Mouse (Mus musculus) cerebellum, adult 2 months (tissue): ENCODE measurements around the gene Dis3l. TPM values are rescaled to one million over a fixed set of nuclear protein-coding genes. Genes with fewer than 3 reads are reported as not detected.

Experiments used
- DNase-seq, 2 experiments: peaks; one replicate each; pipeline ENCODE4 v3.0.0; 2021
- H3K27ac ChIP-seq: fragments of 200-500 bp; 2 replicates; pipeline ENCODE4 v1.5.1; 2012; ENCODE audit warnings: low read length, control low read depth, inconsistent platforms; ENCODE audit not compliant: insufficient read depth
- H3K27me3 ChIP-seq: fragments of 200-500 bp; 2 replicates; pipeline ENCODE4 v1.6.1; 2012; ENCODE audit warnings: inconsistent platforms, mild to moderate bottlenecking, low read length, moderate library complexity; ENCODE audit not compliant: control insufficient read depth, insufficient read depth
- H3K4me1 ChIP-seq: fragments of 200-500 bp; 2 replicates; pipeline ENCODE4 v1.6.1; 2011; ENCODE audit warnings: low read length; ENCODE audit not compliant: control insufficient read depth, insufficient read depth
- H3K4me3 ChIP-seq: fragments of 200-500 bp; replicated peaks from 2 replicates; pipeline ENCODE3; 2011; ENCODE audit warnings: mild to moderate bottlenecking, low read depth, low read length, control low read depth; ENCODE audit not compliant: insufficient read depth
- CTCF ChIP-seq: fragments of 200-500 bp; IDR thresholded peaks from 2 replicates; pipeline ENCODE4 v1.5.1; 2011; ENCODE audit warnings: low read depth, mild to moderate bottlenecking, control low read depth, low read length, moderate library complexity, borderline replicate concordance; ENCODE audit not compliant: insufficient read depth
- POLR2A ChIP-seq: fragments of 200-500 bp; IDR thresholded peaks from 2 replicates; pipeline ENCODE4 v1.6.1; 2011; ENCODE audit warnings: low read length, control low read depth, borderline replicate concordance; ENCODE audit not compliant: insufficient read depth
- WGBS: fragments of 180-500 bp; shearing (Covaris S2); methylation state at CpG from one replicate; pipeline ENCODE4 v1.1.7; 2018; 5-methylcytosine and 5-hydroxymethylcytosine counted together
- polyA plus RNA-seq: library from polyadenylated mRNA; depleted of rRNA; stranded (reverse); fragments of >200 nt; gene quantifications from 2 replicates; pipeline ENCODE4 v1.2.3, GENCODE M21; 2012; rRNA removed

Dis3l gene
- 41.7 and 43.0 TPM in 2 replicates for polyA plus RNA-seq

- DNase-seq, result no peak
- Histone ChIP-seq H3K4me3 (peak within 1 kb of the TSS; percentile 87), H3K27ac (peak within 1 kb of the TSS; percentile 100), H3K27me3 (no peaks in the 10 kb centered on the region), H3K4me1 (no peaks in the 10 kb centered on the region; the same call in 1 of the 2 replicates)
- TF ChIP-seq CTCF, result no peak
- no peak for TF ChIP-seq POLR2A
- WGBS, result 2% methylated on average over 16 of the region's 16 CpGs
These were observed at the start of gene Dis3l for GRCm38 (mm10) chr9:64341254-64341566. Gene Dis3l, minus strand, starts transcription at chr9:64341288.

DNA sequence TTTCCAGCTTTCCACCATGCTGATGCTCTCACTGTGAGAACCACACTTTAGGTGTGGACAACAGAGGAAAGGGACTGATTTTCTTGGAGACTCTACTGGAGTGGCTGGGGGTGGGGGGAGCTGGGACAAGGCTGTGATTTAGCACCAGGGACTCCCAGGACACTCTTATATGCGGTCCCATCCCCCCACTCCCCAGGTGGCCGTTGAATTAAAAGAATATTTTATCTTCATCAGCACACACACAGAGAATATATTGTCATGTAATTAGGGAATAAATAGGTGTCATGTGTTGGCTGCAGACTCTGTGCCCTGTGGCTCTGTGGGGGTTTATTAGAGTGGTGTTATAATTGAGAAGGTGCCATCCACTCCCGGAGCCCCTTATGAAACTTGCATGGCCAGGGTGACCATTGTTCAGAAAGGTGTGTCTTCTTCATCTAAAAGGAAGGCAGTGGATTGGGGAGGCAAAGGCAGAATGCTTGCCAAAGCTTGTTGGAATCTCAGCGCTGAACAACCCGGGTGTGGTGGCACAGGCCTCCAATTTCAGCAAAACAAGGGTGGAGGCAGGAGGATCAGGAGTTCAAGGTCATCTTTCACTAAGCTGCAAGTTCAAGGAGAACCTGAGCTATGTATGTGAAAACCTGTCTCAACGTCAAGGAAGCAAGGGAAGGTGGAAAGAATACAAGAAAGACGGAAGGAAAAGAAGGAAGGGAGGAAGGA lies 48.6 kb upstream of the Dis3l start:
- Histone ChIP-seq H3K4me1 (peaks cover 26% of the 10 kb centered on the region), H3K27me3 (no peaks in the 10 kb centered on the region), H3K27ac (no peak overlapping the region), H3K4me3 (no peak overlapping the region)
- no peak for TF ChIP-seq POLR2A
- TF ChIP-seq CTCF, result no peak
- WGBS, result 49% methylated on average over 7 of the region's 7 CpGs
- DNase-seq, result no peak

DNA sequence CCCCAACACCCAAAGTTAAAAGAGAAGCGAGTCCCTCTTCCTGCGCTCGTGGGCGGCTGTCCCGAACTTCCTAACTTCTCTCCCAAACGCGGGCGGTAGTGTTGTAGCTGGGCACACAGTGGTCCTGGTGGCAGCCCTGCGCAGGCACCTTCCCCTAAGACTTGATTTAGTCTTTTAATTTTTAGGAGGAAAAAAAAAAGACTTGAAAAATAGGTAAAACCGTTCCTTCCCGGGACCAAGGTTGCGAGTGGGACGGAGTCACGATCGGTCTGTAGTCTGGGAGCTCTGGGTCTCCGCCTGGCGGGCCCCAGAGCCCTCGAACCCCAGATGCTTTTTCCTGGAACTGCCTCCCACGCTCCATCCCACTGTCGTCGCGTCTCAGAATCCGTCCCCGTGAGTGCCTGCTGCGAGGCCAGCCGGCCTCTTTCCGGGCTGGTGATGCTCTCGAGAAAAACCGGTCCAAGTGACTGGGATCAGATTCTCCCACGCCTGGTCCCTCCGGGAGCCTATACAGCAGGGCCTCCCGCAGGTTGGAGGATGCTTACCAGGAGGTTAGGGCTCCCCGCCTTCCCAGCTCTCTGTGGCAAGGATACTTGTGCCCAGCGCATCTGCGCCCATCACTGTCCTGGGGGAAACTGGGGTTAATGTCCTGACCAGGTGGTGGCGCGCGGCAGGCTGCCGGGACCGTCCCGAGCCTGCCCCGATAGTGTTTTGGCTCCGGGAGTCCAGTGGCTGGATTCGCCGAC lies 45.6 kb upstream of the Dis3l start:
- no peaks in the 10 kb centered on the region for H3K27me3 ChIP-seq
- peak overlapping the region; percentile 92 for H3K4me3 ChIP-seq
- DNase-seq, result peak; percentile 90 to 92
- H3K4me1 ChIP-seq, result peaks cover 27% of the 10 kb centered on the region
- peak overlapping the region; percentile 97 for H3K27ac ChIP-seq
- no peak for TF ChIP-seq POLR2A
- TF ChIP-seq CTCF, result 0 out of 2 replicates have a peak, but pooled peaks have one; percentile 26
- WGBS, result under 1% methylated on average over 45 of the region's 45 CpGs

DNA sequence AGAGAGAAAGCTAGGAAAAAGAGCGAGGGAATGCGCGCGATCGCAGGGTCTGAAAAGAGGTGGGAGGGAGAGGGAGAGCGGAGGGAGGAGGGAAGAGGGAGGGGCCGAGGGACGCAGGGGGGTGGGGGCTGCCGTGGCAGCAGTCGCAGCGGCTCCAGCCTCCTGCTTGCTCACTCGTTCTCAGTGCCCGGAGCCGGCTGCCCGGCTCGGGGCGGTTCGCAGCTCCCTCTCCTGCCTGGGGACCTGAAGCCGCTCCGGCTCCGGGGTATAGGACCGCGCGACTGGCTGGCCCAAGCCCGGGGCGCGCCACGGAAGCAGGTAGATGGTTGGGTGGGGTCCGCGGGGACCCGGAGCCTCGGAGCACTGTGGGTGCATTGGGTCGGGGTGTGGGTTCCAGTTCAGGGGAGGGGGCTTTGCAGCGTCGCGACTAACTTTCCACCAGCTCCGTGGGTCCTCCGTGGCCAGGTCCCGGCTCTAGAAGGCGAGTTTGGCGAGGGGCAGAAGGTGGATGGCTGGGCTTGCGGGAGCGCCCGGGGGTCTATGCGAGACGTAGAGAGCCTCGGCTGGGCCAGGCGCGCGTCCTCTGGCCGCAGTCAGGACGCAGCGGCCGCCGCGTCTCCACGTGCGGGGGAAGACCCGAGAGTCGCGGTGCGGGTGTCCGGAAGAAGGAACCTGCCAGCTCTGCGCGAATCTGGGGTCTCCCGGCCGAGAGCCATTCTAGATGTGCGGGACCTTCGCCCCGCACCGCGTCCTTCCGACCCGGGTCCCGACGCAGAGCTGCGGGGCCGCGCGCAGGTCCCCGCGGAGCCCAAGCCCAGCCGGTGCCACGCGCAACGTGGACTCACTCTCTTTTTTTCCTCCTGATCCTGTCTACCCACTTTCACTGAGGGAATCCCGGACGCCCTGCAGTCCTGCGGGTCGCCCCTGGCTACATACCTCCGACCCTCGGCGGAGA lies 44.7 kb upstream of the Dis3l start, which contains the start of gene Megf11:
Gene Megf11 (plus strand): TSS at position 116 of the 955 bp plus-strand sequence.
- H3K27ac ChIP-seq, result peak within 1 kb of the TSS; percentile 97
- 1% methylated on average over 93 of the region's 93 CpGs for WGBS
- H3K4me3 ChIP-seq, result peak within 1 kb of the TSS; percentile 92
- peak; percentile 79 to 80 for DNase-seq
- no peak for TF ChIP-seq CTCF
- peak; percentile 68 for TF ChIP-seq POLR2A
- peaks cover 27% of the 10 kb centered on the region for H3K4me1 ChIP-seq
- no peaks in the 10 kb centered on the region for H3K27me3 ChIP-seq

DNA sequence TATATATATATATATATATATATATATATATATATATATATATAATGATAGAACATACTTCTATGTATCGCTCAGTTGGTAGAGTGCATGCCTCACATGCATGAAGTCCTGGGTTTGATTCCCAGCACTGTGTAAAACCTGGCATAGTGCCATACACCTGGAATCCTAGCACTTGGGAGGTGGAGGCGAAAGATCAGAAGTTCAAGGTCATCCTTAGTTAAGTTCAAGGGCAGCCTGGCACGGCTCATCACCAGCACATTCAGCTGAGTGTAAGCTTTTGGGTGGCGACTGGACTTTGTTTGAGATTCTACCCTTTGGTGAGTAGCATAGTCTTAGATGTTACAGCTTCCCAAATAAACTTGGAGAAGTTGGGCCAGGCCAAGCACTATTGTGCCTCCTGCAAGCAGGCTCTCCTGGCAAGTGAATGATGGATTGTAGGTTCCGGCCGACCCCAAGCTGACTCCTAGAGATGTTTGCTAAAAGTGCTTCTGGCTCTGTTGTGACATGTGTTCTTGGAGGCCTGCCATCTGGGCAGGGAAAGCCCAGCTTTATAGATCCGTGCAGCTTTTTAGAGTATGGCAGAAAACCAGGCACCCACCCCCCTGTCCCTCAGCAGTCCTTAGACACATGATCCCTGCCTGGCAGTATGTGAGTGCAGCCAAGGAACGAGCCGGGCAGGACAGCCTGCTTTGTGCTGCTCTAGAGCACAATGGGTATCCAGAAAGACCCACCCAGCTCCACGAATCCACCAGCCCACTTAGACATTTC lies 42.1 kb upstream of the Dis3l start:
- no peak overlapping the region for H3K27ac ChIP-seq
- H3K4me1 ChIP-seq, result peaks cover 16% of the 10 kb centered on the region
- TF ChIP-seq CTCF, result no peak
- TF ChIP-seq POLR2A, result no peak
- 69% methylated on average over 10 of the region's 10 CpGs for WGBS
- H3K4me3 ChIP-seq, result no peak overlapping the region
- DNase-seq, result no peak
- no peaks in the 10 kb centered on the region for H3K27me3 ChIP-seq

DNA sequence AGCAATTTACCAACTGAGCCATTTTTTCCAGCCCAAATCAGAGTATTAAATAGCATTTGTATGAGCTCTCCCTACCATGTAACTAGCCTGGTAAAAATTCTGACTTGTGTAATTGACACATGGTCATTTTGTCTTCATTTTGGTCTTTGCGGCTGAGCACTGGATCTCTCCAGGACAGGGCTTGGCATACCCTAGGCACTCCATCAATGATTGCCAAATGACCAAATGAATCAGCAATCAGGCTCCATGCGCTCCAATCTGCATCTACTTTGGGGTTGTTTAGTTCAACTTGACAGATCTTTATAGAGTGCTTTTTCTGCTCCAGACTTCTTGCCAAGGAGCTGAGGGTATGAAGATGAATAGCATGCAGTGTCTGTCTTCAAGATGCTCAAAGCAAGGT lies 35.3 kb upstream of the Dis3l start:
- no peaks in the 10 kb centered on the region; the same call in 1 of the 2 replicates for H3K4me1 ChIP-seq
- 61% methylated on average over 2 of the region's 2 CpGs for WGBS
- no peak overlapping the region for H3K27ac ChIP-seq
- no peak for TF ChIP-seq POLR2A
- TF ChIP-seq CTCF, result no peak
- H3K4me3 ChIP-seq, result no peak overlapping the region
- DNase-seq, result no peak
- no peaks in the 10 kb centered on the region for H3K27me3 ChIP-seq
